Mouse (Mus musculus): ENCODE data around the gene Coa7. TPM values are rescaled to one million over a fixed set of nuclear protein-coding genes. Genes with fewer than 3 reads are reported as not detected.

Gene Coa7
- polyA plus RNA-seq, 1 experiment from 2014 or later: 53.6 TPM

DNA sequence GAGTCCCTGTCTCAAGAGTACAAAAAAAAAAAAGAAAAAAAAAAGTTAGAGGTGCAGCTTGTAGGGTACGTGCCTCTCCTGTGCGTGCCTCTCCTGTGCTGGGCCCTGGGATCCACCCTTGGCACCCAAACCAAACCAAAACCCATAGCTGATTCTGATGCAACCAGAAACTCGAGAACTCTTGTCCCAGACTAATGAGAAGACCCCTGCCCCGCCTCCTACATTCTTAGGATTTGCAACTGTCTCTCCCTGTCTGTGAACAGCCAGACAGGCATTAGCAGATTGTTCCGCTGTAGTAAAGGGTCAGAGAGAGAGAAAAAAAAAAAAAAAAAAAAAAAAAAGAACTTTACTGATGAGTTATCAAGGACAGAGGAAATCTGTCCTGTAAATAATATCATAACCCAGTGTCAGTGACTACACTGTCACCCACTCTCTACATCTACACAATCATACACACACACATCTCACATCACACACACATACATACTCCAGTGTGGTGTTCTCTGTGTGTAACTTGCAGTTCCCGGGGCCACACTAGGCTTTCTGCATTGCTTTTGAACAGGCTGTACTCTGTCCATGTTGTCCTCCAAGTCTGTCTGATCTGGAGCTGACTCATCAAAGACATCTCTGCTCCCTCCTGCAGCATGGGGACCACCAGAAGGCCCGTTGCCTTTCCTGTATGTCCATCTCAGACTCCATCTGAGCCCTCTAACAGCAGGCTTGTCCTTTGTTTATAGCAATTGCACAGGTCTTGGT lies 35.6 kb downstream of the Coa7 start:
- Histone ChIP-seq H3K27me3 (ENCODE audit: control insufficient read depth, insufficient read depth, low read length) (no peaks in the 10 kb centered on the region), H3K27ac (ENCODE audit: low read length) (peak overlapping the region; percentile 86), H3K36me3 (ENCODE audit: control insufficient read depth, insufficient read depth) (no peaks in the 10 kb centered on the region), H3K9me3 (replicated peaks; ENCODE audit: control insufficient read depth, low read length) (no peaks in the 10 kb centered on the region), H3K9ac (ENCODE audit: low read length) (peak overlapping the region; percentile 2; the same call in 1 of the 2 replicates), H3K4me3 (ENCODE audit: low read length) (no peak overlapping the region), H3K4me1 (ENCODE audit: control insufficient read depth, insufficient read depth, low read length) (peaks cover 41% of the 10 kb centered on the region), H3K4me2 (ENCODE audit: low read depth, low read length) (no peak overlapping the region)
- WGBS: 34% methylated on average over 7 of the region's 7 CpGs
- no peak for ATAC-seq (replicated peaks; ENCODE audit: extremely low read depth, insufficient read depth, low FRiP score)

DNA sequence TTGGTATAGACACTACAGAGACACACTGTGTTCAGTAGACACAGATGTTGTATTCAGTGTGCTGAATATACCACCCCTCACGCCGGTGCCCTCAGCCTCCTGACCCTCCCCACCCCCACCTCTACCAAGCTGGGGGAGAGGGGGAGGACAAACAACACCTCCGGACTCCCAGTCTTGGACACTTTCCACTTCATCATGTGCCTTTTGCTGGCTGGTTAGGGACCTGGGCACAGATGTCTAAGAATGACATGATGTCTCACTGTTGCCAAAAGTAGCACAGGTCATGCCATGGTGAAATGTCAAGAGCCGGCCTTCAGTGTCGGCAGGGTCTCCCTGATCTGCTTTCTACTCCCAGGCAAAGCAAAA lies 36.2 kb downstream of the Coa7 start:
- H3K4me3 ChIP-seq (ENCODE audit: low read length): no peak overlapping the region
- peak overlapping the region; percentile 86 for H3K27ac ChIP-seq (ENCODE audit: low read length)
- no peaks in the 10 kb centered on the region for H3K9me3 ChIP-seq (replicated peaks; ENCODE audit: control insufficient read depth, low read length)
- no peaks in the 10 kb centered on the region for H3K36me3 ChIP-seq (ENCODE audit: control insufficient read depth, insufficient read depth)
- H3K27me3 ChIP-seq (ENCODE audit: control insufficient read depth, insufficient read depth, low read length): no peaks in the 10 kb centered on the region
- ATAC-seq (replicated peaks; ENCODE audit: extremely low read depth, insufficient read depth, low FRiP score): peak; percentile 46
- 21% methylated on average over 5 of the region's 5 CpGs for WGBS
- no peak overlapping the region; the same call in 1 of the 2 replicates for H3K9ac ChIP-seq (ENCODE audit: low read length)
- peaks cover 35% of the 10 kb centered on the region for H3K4me1 ChIP-seq (ENCODE audit: control insufficient read depth, insufficient read depth, low read length)
- H3K4me2 ChIP-seq (ENCODE audit: low read depth, low read length): no peak overlapping the region

DNA sequence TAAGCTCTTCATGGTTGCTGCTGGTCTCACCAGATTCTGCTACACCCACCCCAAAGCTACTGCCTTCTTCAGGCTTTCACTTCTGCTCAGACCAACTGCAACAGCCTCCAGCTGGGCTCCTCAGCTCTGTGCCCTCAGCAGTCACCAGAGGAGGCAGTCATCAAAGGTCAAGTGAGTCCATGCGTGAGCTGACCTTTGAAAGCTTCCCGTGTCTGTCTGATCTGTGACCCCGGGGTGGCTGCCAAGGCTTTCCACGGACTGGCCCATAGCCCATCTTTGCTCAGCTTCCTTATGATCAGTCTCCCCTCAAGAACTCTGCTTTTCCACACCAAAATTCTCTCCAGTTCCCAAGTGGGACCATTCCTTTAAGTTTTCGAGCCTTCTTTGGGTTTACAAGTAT lies 41.3 kb downstream of the Coa7 start:
- Histone ChIP-seq H3K36me3 (ENCODE audit: control insufficient read depth, insufficient read depth) (no peaks in the 10 kb centered on the region), H3K4me3 (ENCODE audit: low read length) (no peak overlapping the region), H3K27ac (ENCODE audit: low read length) (no peak overlapping the region), H3K9ac (ENCODE audit: low read length) (no peak overlapping the region), H3K27me3 (ENCODE audit: control insufficient read depth, insufficient read depth, low read length) (no peaks in the 10 kb centered on the region), H3K9me3 (replicated peaks; ENCODE audit: control insufficient read depth, low read length) (no peaks in the 10 kb centered on the region), H3K4me2 (ENCODE audit: low read depth, low read length) (no peak overlapping the region), H3K4me1 (ENCODE audit: control insufficient read depth, insufficient read depth, low read length) (peaks cover 19% of the 10 kb centered on the region)
- no peak for ATAC-seq (replicated peaks; ENCODE audit: extremely low read depth, insufficient read depth, low FRiP score)
- WGBS: 33% methylated on average over 5 of the region's 5 CpGs

DNA sequence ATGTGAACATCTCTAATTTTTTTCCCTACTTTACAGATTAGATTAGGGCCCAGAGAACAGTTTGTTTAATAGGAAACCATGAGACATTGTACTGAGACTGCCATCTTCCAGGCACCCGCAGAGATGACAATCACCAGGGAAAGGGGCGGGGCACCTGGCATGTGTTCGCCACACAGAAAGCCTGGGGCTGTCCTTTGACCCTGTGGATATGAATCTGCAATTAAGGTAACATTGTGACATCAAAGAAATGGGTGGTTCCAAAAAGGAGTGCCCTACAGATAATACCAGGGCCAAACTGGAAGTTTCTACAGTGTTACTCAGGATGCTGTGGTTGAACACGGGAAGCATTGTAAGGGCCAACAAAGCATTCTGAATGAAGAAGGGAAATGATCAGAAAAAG lies 42.5 kb downstream of the Coa7 start:
- no peak overlapping the region for H3K4me3 ChIP-seq (ENCODE audit: low read length)
- no peak overlapping the region for H3K9ac ChIP-seq (ENCODE audit: low read length)
- H3K4me2 ChIP-seq (ENCODE audit: low read depth, low read length): no peak overlapping the region
- ATAC-seq (replicated peaks; ENCODE audit: extremely low read depth, insufficient read depth, low FRiP score): no peak
- 64% methylated on average over 4 of the region's 4 CpGs for WGBS
- H3K9me3 ChIP-seq (replicated peaks; ENCODE audit: control insufficient read depth, low read length): no peaks in the 10 kb centered on the region
- no peak overlapping the region for H3K27ac ChIP-seq (ENCODE audit: low read length)
- H3K27me3 ChIP-seq (ENCODE audit: control insufficient read depth, insufficient read depth, low read length): no peaks in the 10 kb centered on the region
- peaks cover 15% of the 10 kb centered on the region for H3K4me1 ChIP-seq (ENCODE audit: control insufficient read depth, insufficient read depth, low read length)
- H3K36me3 ChIP-seq (ENCODE audit: control insufficient read depth, insufficient read depth): no peaks in the 10 kb centered on the region

DNA sequence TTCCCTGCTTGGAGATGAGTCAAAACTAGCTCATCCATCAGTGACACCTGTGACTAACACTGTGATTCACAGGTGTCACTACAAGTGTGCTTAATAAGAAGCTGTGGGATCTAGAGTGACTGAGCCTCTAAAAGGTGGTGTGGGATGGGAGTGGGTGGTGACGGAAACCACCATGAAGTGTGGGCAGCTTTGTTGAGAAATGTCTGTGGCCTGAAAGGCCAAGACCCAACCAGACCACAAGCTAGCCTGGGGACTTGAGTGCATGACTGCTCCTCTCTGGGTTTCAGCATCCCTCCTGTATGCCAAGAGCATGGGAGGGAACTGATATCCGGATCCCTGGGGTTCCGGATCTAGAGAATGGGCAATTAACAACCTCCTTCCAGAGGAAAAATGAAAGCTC lies 43.5 kb downstream of the Coa7 start:
- Histone ChIP-seq H3K9ac (ENCODE audit: low read length) (no peak overlapping the region), H3K9me3 (replicated peaks; ENCODE audit: control insufficient read depth, low read length) (no peaks in the 10 kb centered on the region), H3K36me3 (ENCODE audit: control insufficient read depth, insufficient read depth) (no peaks in the 10 kb centered on the region), H3K4me2 (ENCODE audit: low read depth, low read length) (no peak overlapping the region), H3K27me3 (ENCODE audit: control insufficient read depth, insufficient read depth, low read length) (no peaks in the 10 kb centered on the region), H3K4me1 (ENCODE audit: control insufficient read depth, insufficient read depth, low read length) (peaks cover 15% of the 10 kb centered on the region), H3K4me3 (ENCODE audit: low read length) (no peak overlapping the region), H3K27ac (ENCODE audit: low read length) (peak overlapping the region; percentile 53)
- ATAC-seq (replicated peaks; ENCODE audit: extremely low read depth, insufficient read depth, low FRiP score): no peak
- 89% methylated on average over 3 of the region's 3 CpGs for WGBS

DNA sequence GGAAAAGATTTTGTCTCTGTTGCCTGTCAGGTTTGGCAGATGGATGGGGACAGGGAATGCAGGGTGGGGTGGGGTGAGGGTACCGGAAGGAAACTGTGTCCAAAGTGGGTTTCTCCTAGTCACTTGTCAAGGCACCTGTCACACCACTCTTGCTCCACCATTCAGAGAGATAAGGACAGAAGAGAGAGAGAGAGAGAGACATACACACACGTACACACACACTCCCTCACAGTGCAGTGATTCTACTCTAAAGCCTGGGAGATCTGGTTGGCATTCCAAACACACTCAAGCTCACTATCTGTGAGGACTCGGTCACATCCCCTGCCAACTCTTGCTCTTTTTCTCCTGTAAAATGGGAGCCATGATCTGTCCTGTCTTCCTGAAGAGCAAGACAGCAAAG lies 44.2 kb downstream of the Coa7 start:
- Histone ChIP-seq H3K4me2 (ENCODE audit: low read depth, low read length) (no peak overlapping the region), H3K36me3 (ENCODE audit: control insufficient read depth, insufficient read depth) (no peaks in the 10 kb centered on the region), H3K9me3 (replicated peaks; ENCODE audit: control insufficient read depth, low read length) (no peaks in the 10 kb centered on the region), H3K4me1 (ENCODE audit: control insufficient read depth, insufficient read depth, low read length) (peaks cover 15% of the 10 kb centered on the region), H3K27ac (ENCODE audit: low read length) (peak overlapping the region; percentile 65), H3K27me3 (ENCODE audit: control insufficient read depth, insufficient read depth, low read length) (no peaks in the 10 kb centered on the region), H3K9ac (ENCODE audit: low read length) (no peak overlapping the region), H3K4me3 (ENCODE audit: low read length) (no peak overlapping the region)
- peak; percentile 83 for ATAC-seq (replicated peaks; ENCODE audit: extremely low read depth, insufficient read depth, low FRiP score)
- 21% methylated on average over 3 of the region's 3 CpGs for WGBS

DNA sequence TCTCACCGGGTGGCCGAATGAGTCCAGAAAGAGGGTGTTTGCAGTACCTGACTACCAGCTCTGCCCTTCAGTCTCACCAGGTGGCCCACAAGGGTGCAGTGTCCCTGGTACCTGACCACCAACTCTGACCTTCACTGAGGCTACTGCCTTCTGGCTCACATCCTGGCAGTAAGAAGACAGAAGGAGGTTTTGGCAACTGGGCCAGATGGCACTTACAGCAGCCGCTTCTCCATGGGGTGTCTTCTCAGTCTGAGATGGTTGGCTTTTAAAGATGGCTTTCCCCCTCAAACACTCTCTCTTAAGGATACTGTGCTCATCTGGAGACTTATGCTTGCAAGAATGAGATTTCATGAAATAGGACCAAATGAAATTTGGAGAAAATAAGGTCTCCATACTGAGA lies 51.5 kb downstream of the Coa7 start:
- ATAC-seq (replicated peaks; ENCODE audit: extremely low read depth, insufficient read depth, low FRiP score): no peak
- Histone ChIP-seq H3K4me1 (ENCODE audit: control insufficient read depth, insufficient read depth, low read length) (peaks cover 4% of the 10 kb centered on the region; the same call in 1 of the 2 replicates), H3K4me2 (ENCODE audit: low read depth, low read length) (no peak overlapping the region)

DNA sequence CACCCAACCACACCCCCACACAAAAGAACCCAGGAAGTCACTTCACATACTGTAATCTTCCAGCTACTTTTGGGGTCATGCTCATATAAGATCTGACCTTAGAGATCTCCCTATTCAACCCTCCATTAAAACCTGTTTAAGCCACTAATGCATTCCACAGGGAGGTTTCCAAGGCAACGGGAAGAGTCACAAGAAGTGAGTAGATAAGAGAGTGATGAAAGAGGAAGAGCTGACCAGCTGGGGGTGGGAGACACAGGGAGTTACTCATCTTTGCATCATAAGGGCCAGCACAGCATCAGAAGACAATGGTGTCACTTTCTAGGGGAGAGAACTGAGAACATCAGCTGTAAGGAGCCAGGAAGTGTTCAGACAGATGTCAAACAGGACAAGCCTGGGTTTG lies 52.2 kb downstream of the Coa7 start:
- H3K4me2 ChIP-seq (ENCODE audit: low read depth, low read length): no peak overlapping the region
- WGBS: 16% methylated on average over 1 of the region's 1 CpGs
- no peak overlapping the region for H3K9ac ChIP-seq (ENCODE audit: low read length)
- no peaks in the 10 kb centered on the region for H3K9me3 ChIP-seq (replicated peaks; ENCODE audit: control insufficient read depth, low read length)
- H3K27me3 ChIP-seq (ENCODE audit: control insufficient read depth, insufficient read depth, low read length): peaks cover 14% of the 10 kb centered on the region
- no peak overlapping the region for H3K4me3 ChIP-seq (ENCODE audit: low read length)
- ATAC-seq (replicated peaks; ENCODE audit: extremely low read depth, insufficient read depth, low FRiP score): no peak
- no peaks in the 10 kb centered on the region for H3K36me3 ChIP-seq (ENCODE audit: control insufficient read depth, insufficient read depth)
- H3K27ac ChIP-seq (ENCODE audit: low read length): no peak overlapping the region
- H3K4me1 ChIP-seq (ENCODE audit: control insufficient read depth, insufficient read depth, low read length): peaks cover 4% of the 10 kb centered on the region; the same call in 1 of the 2 replicates

More for the DNA sequence above, 51.5 kb downstream of the Coa7 start:
- H3K27ac ChIP-seq (ENCODE audit: low read length): no peak overlapping the region
- no peaks in the 10 kb centered on the region for H3K36me3 ChIP-seq (ENCODE audit: control insufficient read depth, insufficient read depth)
- no peaks in the 10 kb centered on the region for H3K9me3 ChIP-seq (replicated peaks; ENCODE audit: control insufficient read depth, low read length)
- H3K9ac ChIP-seq (ENCODE audit: low read length): no peak overlapping the region
- H3K4me3 ChIP-seq (ENCODE audit: low read length): no peak overlapping the region
- WGBS: 78% methylated on average over 3 of the region's 3 CpGs
- H3K27me3 ChIP-seq (ENCODE audit: control insufficient read depth, insufficient read depth, low read length): peaks cover 11% of the 10 kb centered on the region; the same call in 1 of the 2 replicates

DNA sequence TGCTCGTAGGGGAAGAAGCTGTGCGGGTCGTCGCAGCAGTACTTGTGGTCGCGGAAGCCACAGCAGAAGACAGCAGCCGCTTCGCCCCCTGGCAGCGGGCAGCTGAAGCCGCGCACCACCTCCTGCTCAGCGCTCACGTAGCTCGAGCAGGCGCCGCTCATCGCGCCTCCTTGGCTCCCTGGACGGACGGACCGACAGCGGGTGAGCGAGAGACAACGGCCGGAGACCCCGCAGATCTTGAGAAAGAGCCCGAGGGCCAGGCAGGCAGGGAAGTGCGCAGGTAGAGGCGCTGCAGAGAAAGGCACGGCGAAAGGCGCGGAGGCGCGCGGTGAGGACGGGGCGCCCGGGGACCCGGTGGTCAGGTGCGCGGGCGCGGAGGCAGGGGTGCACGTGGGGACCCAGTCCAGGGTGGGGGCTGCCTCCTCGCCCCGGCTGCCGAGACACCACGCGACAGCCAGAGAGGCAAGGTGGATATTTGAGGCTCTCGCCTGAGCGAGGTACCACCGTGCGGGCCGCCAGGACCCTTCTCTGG lies 55.3 kb downstream of the Coa7 start, which contains the start of gene Shisal2a:
TSS of gene Shisal2a (minus strand) at position 167 of the 532 bp plus-strand sequence.
- Histone ChIP-seq H3K4me1 (ENCODE audit: control insufficient read depth, insufficient read depth, low read length) (peaks cover 10% of the 10 kb centered on the region), H3K27me3 (ENCODE audit: control insufficient read depth, insufficient read depth, low read length) (peaks cover 14% of the 10 kb centered on the region), H3K4me2 (ENCODE audit: low read depth, low read length) (peak within 1 kb of the TSS; percentile 85), H3K36me3 (ENCODE audit: control insufficient read depth, insufficient read depth) (no peaks in the 10 kb centered on the region), H3K27ac (ENCODE audit: low read length) (no peak within 1 kb of the TSS), H3K9me3 (replicated peaks; ENCODE audit: control insufficient read depth, low read length) (no peaks in the 10 kb centered on the region), H3K4me3 (ENCODE audit: low read length) (peak within 1 kb of the TSS; percentile 61), H3K9ac (ENCODE audit: low read length) (peak within 1 kb of the TSS; percentile 75)
- 2% methylated on average over 54 of the region's 55 CpGs for WGBS
- 0 out of 2 replicates have a peak, but pooled peaks have one; percentile 20 for ATAC-seq (replicated peaks; ENCODE audit: extremely low read depth, insufficient read depth, low FRiP score)

All from heart, embryonic 16.5 days (tissue).